Mouse (Mus musculus): ENCODE data around the gene Dcaf5.

Gene Dcaf5

DNA sequence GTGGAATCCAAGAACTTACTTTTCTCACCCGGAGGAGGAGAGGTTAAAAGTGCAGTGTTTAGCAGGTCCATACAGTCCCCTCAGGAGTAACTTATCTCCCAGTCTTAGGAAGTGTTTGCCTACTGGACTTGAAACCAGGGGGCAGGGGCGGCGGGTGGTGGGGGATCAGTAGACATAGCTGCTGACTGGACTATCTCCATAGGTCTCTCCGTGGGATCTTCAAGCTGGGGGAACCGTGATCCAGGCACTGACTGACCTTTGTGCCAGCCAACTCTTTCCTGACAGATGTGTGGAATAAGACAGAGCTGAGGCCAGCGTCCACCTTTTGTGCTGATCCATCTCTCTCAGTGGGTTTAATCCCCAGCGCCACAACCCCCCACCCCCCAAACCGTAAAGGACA, 105.6 kb downstream of the Dcaf5 start:
- no peak for DNase-seq

DNA sequence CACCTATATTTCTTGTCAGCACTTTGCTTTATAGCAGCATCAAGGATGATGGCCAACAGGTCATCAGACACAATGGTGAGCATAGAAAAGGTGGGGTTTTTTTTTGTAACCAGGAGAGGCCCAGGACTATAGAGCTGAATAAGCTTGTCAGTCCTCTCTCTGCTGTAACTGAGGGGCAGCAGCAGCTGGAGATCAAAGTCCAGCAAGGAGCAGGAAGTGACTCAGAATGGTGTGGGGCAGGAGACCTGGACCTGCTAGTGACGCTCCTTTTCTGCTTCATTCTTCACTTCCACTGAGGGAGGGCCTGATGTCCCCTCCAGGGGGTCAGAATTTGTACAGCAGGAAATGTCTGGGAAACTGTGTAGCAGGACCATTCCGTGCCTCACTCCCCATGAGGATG, 106.8 kb downstream of the Dcaf5 start:
- DNase-seq: no peak

DNA sequence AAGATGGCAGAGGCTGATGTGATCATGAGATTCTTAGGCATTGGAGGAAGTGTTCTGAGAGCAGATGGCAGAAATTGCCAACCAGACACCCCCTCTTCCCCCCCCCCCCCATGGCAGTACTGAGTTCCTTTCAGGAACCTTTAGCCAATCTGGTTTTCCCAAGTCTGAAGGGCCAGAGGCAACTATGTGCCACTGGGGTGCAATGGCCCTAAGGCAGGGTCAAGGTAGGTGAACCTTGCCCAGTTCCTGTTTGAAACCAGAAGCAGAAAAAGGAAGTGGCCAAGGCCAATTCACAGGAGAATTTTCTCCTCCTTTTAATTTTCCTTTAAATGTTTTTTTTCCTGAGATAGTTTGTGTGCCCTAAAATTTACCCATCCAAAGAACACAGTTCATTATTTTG, 110.4 kb downstream of the Dcaf5 start:
- no peak for DNase-seq

GRCm38 (mm10) chr12:80324785-80325131, 111.6 kb downstream of the Dcaf5 start:
- no peak for DNase-seq

GRCm38 (mm10) chr12:80324051-80324784, 112.2 kb downstream of the Dcaf5 start:
- no peak for DNase-seq

- DNase-seq: no peak
These were observed 112.9 kb downstream of the Dcaf5 start for GRCm38 (mm10) chr12:80323371-80324050.

DNA sequence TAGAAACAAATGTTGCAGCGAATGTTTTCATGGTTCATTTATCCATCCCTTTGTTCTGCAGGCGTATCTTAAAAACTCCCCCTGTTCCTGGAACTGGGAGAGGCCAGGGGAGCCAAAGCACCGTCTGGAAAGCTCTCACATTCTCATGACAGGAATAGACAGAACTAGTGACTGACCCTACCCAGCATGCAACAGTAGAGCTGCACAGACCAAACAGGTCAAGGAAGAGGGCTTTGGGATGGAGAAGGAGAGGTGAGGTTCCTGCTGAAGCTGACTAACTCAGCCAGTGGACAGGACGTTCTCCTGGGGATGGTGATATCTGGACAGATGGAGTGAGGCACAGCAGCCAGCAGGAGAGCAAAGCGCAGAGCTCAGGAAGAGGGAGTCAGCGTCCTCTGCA, 113.9 kb downstream of the Dcaf5 start:
- DNase-seq: no peak

DNA sequence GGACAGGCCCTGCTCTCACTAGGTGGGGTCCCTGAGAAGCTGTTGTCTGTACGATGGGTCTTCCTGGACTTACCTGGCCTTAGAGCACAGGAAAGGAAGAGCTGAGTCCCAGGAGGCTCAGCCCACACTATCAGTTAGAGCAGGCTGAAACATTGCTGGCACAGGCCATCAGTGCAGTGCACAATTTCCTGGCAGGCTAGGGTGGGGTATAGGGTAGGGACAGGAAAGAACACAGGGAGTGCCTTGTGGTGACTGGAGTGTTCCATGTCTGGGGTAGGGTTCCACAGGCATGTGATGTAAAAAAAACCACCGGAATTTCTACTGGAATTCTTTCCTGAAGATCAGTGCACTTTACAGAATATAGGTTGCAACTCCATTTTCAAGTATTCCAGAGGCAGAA, 117.3 kb downstream of the Dcaf5 start:
- DNase-seq: no peak

DNA sequence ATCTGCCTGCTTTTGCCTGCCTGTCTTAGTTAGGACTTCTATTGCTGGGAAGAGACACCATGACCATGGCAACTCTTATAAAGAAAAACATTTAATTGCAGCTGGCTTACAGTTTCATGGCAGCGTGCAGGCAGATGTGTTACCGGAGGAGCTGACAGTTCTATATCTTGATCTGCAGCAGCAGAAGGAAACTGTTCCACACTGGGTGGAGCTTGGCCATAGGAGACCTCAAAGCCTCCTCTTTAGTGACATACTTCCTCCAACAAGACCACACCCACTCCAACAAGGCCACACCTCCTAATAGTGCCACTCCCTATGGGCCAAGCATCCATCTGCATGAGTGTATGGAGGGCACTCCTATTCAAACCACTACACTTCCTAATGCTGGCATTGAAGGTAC, 121.1 kb downstream of the Dcaf5 start:
- DNase-seq: no peak

- DNase-seq: no peak
These were observed 124.3 kb downstream of the Dcaf5 start for GRCm38 (mm10) chr12:80311959-80312669.

DNA sequence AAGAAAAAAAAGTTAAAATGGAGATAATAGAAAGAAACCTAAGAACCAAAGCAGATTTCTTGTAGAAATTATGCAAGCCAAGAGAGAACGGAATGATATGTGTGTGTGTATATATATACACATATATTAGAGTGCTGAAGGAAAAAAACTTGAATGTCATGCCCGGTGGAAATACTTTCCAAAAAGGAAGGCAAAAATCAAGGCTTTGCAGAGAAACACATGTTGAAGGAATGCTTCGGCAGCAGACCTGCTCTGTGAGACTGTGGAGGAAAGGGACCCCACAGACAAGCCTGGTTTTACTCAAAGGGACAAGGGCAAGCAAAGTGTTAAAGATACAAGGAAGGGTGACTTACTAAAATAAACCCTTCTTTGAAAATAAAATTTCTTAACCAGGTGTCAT, 128.8 kb downstream of the Dcaf5 start:
- DNase-seq: no peak

DNA sequence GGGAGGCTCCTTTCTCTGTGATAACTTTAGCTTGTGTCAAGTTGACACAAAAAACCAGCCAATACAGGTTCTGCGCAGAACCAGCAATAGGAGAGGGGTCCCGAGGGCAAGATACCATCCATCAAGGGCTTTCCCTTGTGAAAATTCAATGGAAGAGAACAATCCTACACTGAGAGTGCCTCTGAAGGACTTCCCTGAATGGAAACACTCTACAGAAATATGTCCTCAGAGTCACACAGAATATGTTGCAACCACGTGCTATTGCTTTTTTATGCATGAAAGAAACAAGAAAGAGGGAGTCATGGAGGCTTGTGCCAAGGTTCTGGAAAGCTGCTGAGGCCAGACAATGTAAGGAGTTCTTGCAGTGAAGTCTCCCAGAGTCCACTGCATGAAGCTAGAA, 131.9 kb downstream of the Dcaf5 start:
- no peak for DNase-seq

GRCm38 (mm10) chr12:80300833-80301456, 135.5 kb downstream of the Dcaf5 start:
- DNase-seq: no peak

DNA sequence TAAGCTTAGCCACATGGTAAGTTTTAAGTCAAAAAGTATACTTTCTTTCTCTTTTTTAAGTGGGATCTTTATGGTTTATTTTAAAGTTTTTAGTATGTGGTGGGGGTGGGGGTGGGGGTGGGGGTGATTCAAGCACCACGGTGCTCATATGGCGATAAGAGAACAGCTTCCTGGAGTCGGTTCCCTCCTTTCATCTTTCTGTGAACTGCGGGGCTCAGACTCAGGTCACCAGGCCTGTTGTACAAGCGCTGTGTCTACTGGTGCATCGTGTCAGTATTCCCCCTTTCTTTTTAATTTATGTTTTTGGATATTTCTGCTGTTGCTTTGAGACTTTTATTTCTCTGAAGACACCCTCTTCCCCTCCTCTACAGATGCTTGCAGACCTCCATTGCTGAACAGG, 137.7 kb downstream of the Dcaf5 start:
- DNase-seq: no peak

- no peak for DNase-seq
These were observed 144.4 kb downstream of the Dcaf5 start for GRCm38 (mm10) chr12:80291895-80292435.

DNA sequence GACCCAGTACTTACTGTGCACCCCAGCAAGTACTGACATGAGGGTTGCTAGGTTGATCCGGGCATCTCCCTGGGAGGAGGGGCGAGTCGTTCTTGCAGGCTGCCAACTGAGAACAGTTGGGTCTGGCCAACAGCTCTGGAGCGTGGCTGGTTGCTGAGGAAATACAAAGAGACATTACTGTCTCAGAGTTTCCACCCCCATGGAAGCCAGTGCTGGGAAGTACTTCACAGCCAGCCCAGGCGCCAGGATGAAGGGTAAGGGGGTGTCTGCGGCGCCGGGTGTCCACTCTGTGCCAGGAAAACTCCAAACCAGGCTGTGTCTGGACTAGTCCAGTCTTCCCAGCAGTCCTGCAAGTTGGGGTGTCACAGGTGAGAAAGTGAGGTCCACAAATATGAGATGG, 145.4 kb downstream of the Dcaf5 start:
- DNase-seq: peak in 1 of 2 experiments; percentile 13

- DNase-seq: no peak
These were observed 145.9 kb downstream of the Dcaf5 start for GRCm38 (mm10) chr12:80290483-80290882.

DNA sequence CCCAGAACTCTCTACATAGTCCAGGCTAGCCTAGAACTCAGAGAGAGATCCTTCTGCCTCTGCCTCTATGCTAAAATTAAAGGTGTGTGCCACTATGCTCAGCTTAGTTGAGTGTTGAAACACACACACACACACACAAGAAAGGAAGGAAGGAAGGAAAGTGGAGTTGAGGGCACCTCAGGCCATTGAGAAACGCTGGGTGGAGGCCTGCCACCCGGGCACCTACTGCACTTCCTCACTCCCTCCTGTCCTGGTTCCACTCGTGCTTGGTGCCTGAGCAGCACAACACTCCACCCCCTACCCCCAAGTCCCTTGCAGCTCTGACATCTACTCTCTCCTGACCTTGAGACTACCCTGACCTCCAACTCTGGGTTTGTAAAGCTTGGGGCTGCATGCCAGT, 146.7 kb downstream of the Dcaf5 start:
- DNase-seq: no peak

DNA sequence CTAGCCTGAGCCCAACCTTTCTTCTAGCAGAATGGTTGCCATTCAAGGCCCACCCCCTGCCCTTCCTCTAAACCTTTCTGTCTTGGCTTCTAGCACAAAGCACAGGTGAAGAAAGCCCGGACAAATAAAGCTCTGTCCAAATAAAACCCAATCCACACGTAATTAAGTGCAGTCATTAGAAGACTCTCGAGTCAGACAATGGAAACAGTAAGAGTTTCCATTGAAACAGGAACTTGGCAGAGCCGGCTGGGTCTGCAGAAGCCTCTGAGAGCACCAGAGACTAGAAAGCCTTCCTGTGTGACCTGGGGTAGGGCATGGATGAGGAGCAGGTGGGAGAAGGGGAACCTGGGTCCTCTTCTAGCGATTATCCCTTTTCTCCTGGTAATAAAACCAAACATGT, 150.5 kb downstream of the Dcaf5 start:
- no peak for DNase-seq
